Comparison of ENCODE assay signal across 8 mouse cellular contexts in genomic region chr8:94954368-94954737, GRCm38 (mm10). TPM values are rescaled to one million over a fixed set of nuclear protein-coding genes. Genes with fewer than 3 reads are reported as not detected.
DNase-seq lines count a peak whose midpoint lies in the region; ATAC-seq and TF ChIP-seq lines count a peak whose summit lies in the region.

No protein-coding gene starts in this region.

- H3K27me3 ChIP-seq in heart, embryonic 13.5 days (replicated peaks): no peaks in the 10 kb centered on the region
- no peaks in the 10 kb centered on the region for H3K27me3 ChIP-seq in midbrain, embryonic 15.5 days (replicated peaks)
- H3K27me3 ChIP-seq in midbrain, embryonic 16.5 days (ENCODE audit: control insufficient read depth, insufficient read depth, low read depth, low read length): no peaks in the 10 kb centered on the region
- H3K27me3 ChIP-seq in myocyte (ENCODE audit: control insufficient read depth, insufficient read depth, insufficient read length): no peaks in the 10 kb centered on the region

- H3K36me3 ChIP-seq in heart, embryonic 13.5 days: no peaks in the 10 kb centered on the region
- H3K36me3 ChIP-seq in midbrain, embryonic 15.5 days (replicated peaks): no peaks in the 10 kb centered on the region
- H3K36me3 ChIP-seq in midbrain, embryonic 16.5 days (ENCODE audit: control insufficient read depth, insufficient read depth, low read length): no peaks in the 10 kb centered on the region
- H3K36me3 ChIP-seq in myocyte (ENCODE audit: control insufficient read depth, insufficient read depth): no peaks in the 10 kb centered on the region

- no peak for DNase-seq in heart, adult 8-10 months (ENCODE audit: low spot score)
- peak; percentile 38 to 65 for DNase-seq in kidney, postnatal 4 days
- no peak for DNase-seq in adrenal gland, adult 18-20 months (ENCODE audit: low spot score in 2 of 2)
- no peak for DNase-seq in embryo, embryonic 10 days (ENCODE audit: low spot score)

- no peaks in the 10 kb centered on the region for H3K9me3 ChIP-seq in heart, embryonic 13.5 days
- H3K9me3 ChIP-seq in midbrain, embryonic 15.5 days: no peaks in the 10 kb centered on the region
- no peaks in the 10 kb centered on the region for H3K9me3 ChIP-seq in midbrain, embryonic 16.5 days (replicated peaks; ENCODE audit: control insufficient read depth, low read length, poor library complexity, severe bottlenecking)

- peak overlapping the region; percentile 2; the same call in 1 of the 2 replicates for H3K9ac ChIP-seq in heart, embryonic 13.5 days
- no peak overlapping the region for H3K9ac ChIP-seq in midbrain, embryonic 15.5 days
- no peak overlapping the region for H3K9ac ChIP-seq in midbrain, embryonic 16.5 days (ENCODE audit: low read depth, low read length)

- WGBS in heart, embryonic 13.5 days: 54% methylated on average over 7 of the region's 7 CpGs
- 69% methylated on average over 7 of the region's 7 CpGs for WGBS in midbrain, embryonic 15.5 days
- 70% methylated on average over 7 of the region's 7 CpGs for WGBS in midbrain, embryonic 16.5 days

- no peak overlapping the region for H3K4me3 ChIP-seq in heart, embryonic 13.5 days
- H3K4me3 ChIP-seq in midbrain, embryonic 15.5 days: no peak overlapping the region
- H3K4me3 ChIP-seq in midbrain, embryonic 16.5 days (ENCODE audit: low read depth, low read length): no peak overlapping the region
- peak overlapping the region; percentile 0 for H3K4me3 ChIP-seq in myocyte

- H3K79me2 ChIP-seq in myocyte (ENCODE audit: control insufficient read depth, insufficient read depth): no peaks in the 10 kb centered on the region

- H3K4me1 ChIP-seq in heart, embryonic 13.5 days: peaks cover 25% of the 10 kb centered on the region
- H3K4me1 ChIP-seq in midbrain, embryonic 15.5 days: peaks cover 5% of the 10 kb centered on the region
- no peaks in the 10 kb centered on the region for H3K4me1 ChIP-seq in midbrain, embryonic 16.5 days (ENCODE audit: control insufficient read depth, insufficient read depth, low read length)

- H3ac ChIP-seq in myocyte (ENCODE audit: control insufficient read depth, insufficient read length): no peak overlapping the region

- no peak; the same call in 1 of the 2 replicates for ATAC-seq in heart, embryonic 13.5 days (ENCODE audit: extremely low read depth, insufficient number of reproducible peaks, low FRiP score, low TSS enrichment)
- ATAC-seq in midbrain, embryonic 15.5 days (replicated peaks): 0 out of 2 replicates have a peak, but pooled peaks have one; percentile 33
- no peak for ATAC-seq in midbrain, embryonic 16.5 days

- H3K27ac ChIP-seq in heart, embryonic 13.5 days (replicated peaks): peak overlapping the region; percentile 75
- no peak overlapping the region for H3K27ac ChIP-seq in midbrain, embryonic 15.5 days
- no peak overlapping the region for H3K27ac ChIP-seq in midbrain, embryonic 16.5 days (ENCODE audit: low read length)

- TF ChIP-seq POLR2A in myocyte (IDR thresholded peaks at IDR 0.05; ENCODE audit: insufficient read length, low read depth): no peak

- H3K4me2 ChIP-seq in heart, embryonic 13.5 days: no peak overlapping the region
- no peak overlapping the region for H3K4me2 ChIP-seq in midbrain, embryonic 15.5 days
- H3K4me2 ChIP-seq in midbrain, embryonic 16.5 days (ENCODE audit: low read length): no peak overlapping the region
- H3K4me2 ChIP-seq in myocyte (ENCODE audit: low read depth): peak overlapping the region; percentile 66

TF ChIP-seq in myocyte, 11 proteins besides CTCF, POLR2A, EP300 and RAD21:
- TF ChIP-seq MYOG (IDR thresholded peaks at IDR 0.05; ENCODE audit: control insufficient read depth in 1 of 3, insufficient read depth in 1 of 3, insufficient read length in 2 of 3, low read depth in 2 of 3) (peak in 2 of 3 experiments; percentile 18 to 32), REST (IDR thresholded peaks at IDR 0.05; ENCODE audit: insufficient read depth, insufficient read length) (no peak), CEBPB (IDR thresholded peaks at IDR 0.05; ENCODE audit: insufficient read depth, poor library complexity, severe bottlenecking) (peak; percentile 74), MAX (IDR thresholded peaks at IDR 0.05; ENCODE audit: low read depth) (peak; percentile 63), USF1 (IDR thresholded peaks at IDR 0.05; ENCODE audit: low read depth) (peak; percentile 86)

RNA-seq across cellular contexts. Expression of gene Adgrg1, which starts 20.2 kb away (rescaled TPM):
- polyA plus RNA-seq in heart, embryonic 13.5 days (2015; fragmentation: Nextera tagmentation; extraction: Ambion mirVana): 4.4 and 4.7 TPM in 2 replicates
- total RNA-seq in heart, adult 8-10 months (2022): 10 to 100 TPM; 41.3 to 63.6 (median 51.8) TPM
- 147 and 156 TPM in 2 replicates for polyA plus RNA-seq in midbrain, embryonic 15.5 days (2015; fragmentation: Nextera tagmentation; extraction: Ambion mirVana)
- 147 and 153 TPM in 2 replicates for polyA plus RNA-seq in midbrain, embryonic 16.5 days (2015; fragmentation: Nextera tagmentation; extraction: Ambion mirVana)
- 12.4 TPM for polyA plus RNA-seq in myocyte (2012; fragmentation: generic; extraction: Trizol)
- total RNA-seq in adrenal gland, adult 18-20 months (2021): 10 to 100 TPM; 24.1 to 43.3 TPM

RNA-seq across cellular contexts. Expression of gene Adgrg5, which starts 30.9 kb away (rescaled TPM):
- polyA plus RNA-seq in heart, embryonic 13.5 days (2015; fragmentation: Nextera tagmentation; extraction: Ambion mirVana): 0.18 and 0.32 TPM in 2 replicates
- under 1 TPM in 1 of 4 experiments, not detected in 3; 0.57 TPM for total RNA-seq in heart, adult 8-10 months (2022)
- 0.05 TPM in 1 of 2 replicates, not detected in the other for polyA plus RNA-seq in midbrain, embryonic 15.5 days (2015; fragmentation: Nextera tagmentation; extraction: Ambion mirVana)
- polyA plus RNA-seq in midbrain, embryonic 16.5 days (2015; fragmentation: Nextera tagmentation; extraction: Ambion mirVana): 0.62 TPM in 1 of 2 replicates, not detected in the other
- not detected for polyA plus RNA-seq in myocyte (2012; fragmentation: generic; extraction: Trizol)
- 1 to 10 TPM; 1.4 to 1.6 TPM for total RNA-seq in adrenal gland, adult 18-20 months (2021)

RNA-seq across cellular contexts. Expression of gene Ccdc102a, which starts 36.5 kb away (rescaled TPM):
- polyA plus RNA-seq in heart, embryonic 13.5 days (2015; fragmentation: Nextera tagmentation; extraction: Ambion mirVana): 18.2 and 18.7 TPM in 2 replicates
- total RNA-seq in heart, adult 8-10 months (2022): 1 to 10 TPM; 3.0 to 5.7 (median 4.4) TPM
- polyA plus RNA-seq in midbrain, embryonic 15.5 days (2015; fragmentation: Nextera tagmentation; extraction: Ambion mirVana): 4.9 and 6.0 TPM in 2 replicates
- 3.4 and 3.8 TPM in 2 replicates for polyA plus RNA-seq in midbrain, embryonic 16.5 days (2015; fragmentation: Nextera tagmentation; extraction: Ambion mirVana)
- polyA plus RNA-seq in myocyte (2012; fragmentation: generic; extraction: Trizol): 16.3 TPM
- total RNA-seq in adrenal gland, adult 18-20 months (2021): 1 to 10 TPM; 5.2 to 5.5 TPM

Comparison
In these comparisons a context has a peak if more than half of its experiments do, and no peak if none do; other contexts are left out.
1. DNase-seq: peak in kidney, postnatal 4 days (2 of 2); none in heart, adult 8-10 months (single experiment), adrenal gland, adult 18-20 months (0 of 2) and embryo, embryonic 10 days (single experiment).
2. RNA of gene Adgrg1, which starts 20.2 kb away (polyA plus RNA-seq): 147 to 153 TPM in midbrain, embryonic 16.5 days and 147 to 156 TPM in midbrain, embryonic 15.5 days; 12.4 TPM in myocyte (single experiment) and 4.4 to 4.7 TPM in heart, embryonic 13.5 days; every median in the first group is over 10 times any median in the second.